Mouse (Mus musculus) thymus, postnatal 14 days (tissue): ENCODE data around the gene Sox5.

Experiments used
- DNase-seq: peaks from one replicate; pipeline ENCODE4 v3.0.0; 2021

Sox5 gene

GRCm38 (mm10) chr6:144781431-144782030 is at the start of gene Sox5:
Sox5 (minus strand) TSS chr6:144781977.
- DNase-seq: peak; percentile 50

- DNase-seq: no peak
Observed at GRCm38 (mm10) chr6:144825018-144825602, 43.3 kb upstream of the Sox5 start.

- DNase-seq: no peak
Observed at GRCm38 (mm10) chr6:144824153-144824552, 42.4 kb upstream of the Sox5 start.

GRCm38 (mm10) chr6:144822594-144822993 is 40.8 kb upstream of the Sox5 start:
- DNase-seq: no peak

- no peak for DNase-seq
Observed at GRCm38 (mm10) chr6:144821019-144821418, 39.2 kb upstream of the Sox5 start.

GRCm38 (mm10) chr6:144818016-144818415 is 36.2 kb upstream of the Sox5 start:
- DNase-seq: no peak

- no peak for DNase-seq
Observed at GRCm38 (mm10) chr6:144817329-144817932, 35.7 kb upstream of the Sox5 start.

GRCm38 (mm10) chr6:144815542-144815941 is 33.8 kb upstream of the Sox5 start:
- DNase-seq: no peak

GRCm38 (mm10) chr6:144814931-144815364 is 33.2 kb upstream of the Sox5 start:
- no peak for DNase-seq

GRCm38 (mm10) chr6:144804321-144804720 is 22.5 kb upstream of the Sox5 start:
- DNase-seq: no peak

GRCm38 (mm10) chr6:144803063-144803462 is 21.3 kb upstream of the Sox5 start:
- DNase-seq: no peak

GRCm38 (mm10) chr6:144794356-144794755 is 12.6 kb upstream of the Sox5 start:
- DNase-seq: no peak

- DNase-seq: no peak
Observed at GRCm38 (mm10) chr6:144792871-144793270, 11.1 kb upstream of the Sox5 start.

- no peak for DNase-seq
Observed at GRCm38 (mm10) chr6:144783295-144783694, 1.5 kb upstream of the Sox5 start.

GRCm38 (mm10) chr6:144782866-144783265 is 1.1 kb upstream of the Sox5 start:
- DNase-seq: no peak

GRCm38 (mm10) chr6:144782031-144782857 is 467 bp upstream of the Sox5 start:
- DNase-seq: no peak

GRCm38 (mm10) chr6:144780608-144781285 is 1.0 kb downstream of the Sox5 start:
- DNase-seq: no peak

- DNase-seq: no peak
Observed at GRCm38 (mm10) chr6:144779945-144780607, 1.7 kb downstream of the Sox5 start.

- DNase-seq: no peak
Observed at GRCm38 (mm10) chr6:144777356-144778035, 4.3 kb downstream of the Sox5 start.

- DNase-seq: no peak
Observed at GRCm38 (mm10) chr6:144773736-144774135, 8.0 kb downstream of the Sox5 start.

GRCm38 (mm10) chr6:144772985-144773384 is 8.8 kb downstream of the Sox5 start:
- no peak for DNase-seq
